Mouse (Mus musculus) brain, embryonic 14.5 days (tissue): ENCODE results near the gene Pip4k2a. TPM values are rescaled to one million over a fixed set of nuclear protein-coding genes. Genes with fewer than 3 reads are reported as not detected.
A peak's percentile ranks its signal among the peaks of the same experiment; 100 is the strongest.

Experiments
- DNase-seq: peaks from one replicate; pipeline ENCODE4 v3.0.0-alpha.2; 2011; ENCODE audit warnings: low read depth
- CTCF ChIP-seq: fragments of 200-500 bp; IDR thresholded peaks from 2 replicates; pipeline ENCODE4 v1.5.1; 2012; ENCODE audit warnings: inconsistent platforms, mild to moderate bottlenecking, moderate library complexity, borderline replicate concordance; ENCODE audit not compliant: insufficient read depth, insufficient read length; ENCODE audit errors: extremely low read depth
- POLR2A ChIP-seq: fragments of 200-500 bp; IDR thresholded peaks from 2 replicates; pipeline ENCODE4 v1.6.1; 2012; ENCODE audit warnings: mild to moderate bottlenecking, inconsistent platforms, borderline replicate concordance; ENCODE audit not compliant: poor library complexity, insufficient read depth, insufficient read length, severe bottlenecking; ENCODE audit errors: extremely low read depth
- polyA plus RNA-seq: library from polyadenylated mRNA; depleted of rRNA; stranded (reverse); fragments of >200 nt; gene quantifications from 2 replicates; pipeline ENCODE4 v1.2.3, GENCODE M21; 2012

Pip4k2a gene
- polyA plus RNA-seq, 1 experiment, result 17.9 TPM

GRCm38 (mm10) chr2:18835266-18835908 lies 162.5 kb downstream of the Pip4k2a start:
- no peak for DNase-seq

GRCm38 (mm10) chr2:18833024-18833590 lies 164.8 kb downstream of the Pip4k2a start:
- DNase-seq, result no peak
- TF ChIP-seq POLR2A (no peak), CTCF (no peak)

More at GRCm38 (mm10) chr2:18835266-18835908, 162.5 kb downstream of the Pip4k2a start:
- TF ChIP-seq POLR2A, result no peak
- TF ChIP-seq CTCF, result no peak

GRCm38 (mm10) chr2:18831031-18831774 lies 166.7 kb downstream of the Pip4k2a start:
- TF ChIP-seq CTCF (no peak), POLR2A (no peak)
- no peak for DNase-seq

- peak; percentile 78 for DNase-seq
Observed at GRCm38 (mm10) chr2:18822711-18823110, 175.2 kb downstream of the Pip4k2a start.

GRCm38 (mm10) chr2:18821451-18822379 lies 176.2 kb downstream of the Pip4k2a start:
- peak; percentile 61 for DNase-seq
- no peak for TF ChIP-seq CTCF
- TF ChIP-seq POLR2A, result no peak

More at GRCm38 (mm10) chr2:18822711-18823110, 175.2 kb downstream of the Pip4k2a start:
- TF ChIP-seq POLR2A (no peak), CTCF (no peak)

- no peak for DNase-seq
- TF ChIP-seq POLR2A, result no peak
Observed at GRCm38 (mm10) chr2:18819520-18819919, 178.4 kb downstream of the Pip4k2a start.

- TF ChIP-seq CTCF (no peak), POLR2A (no peak)
- DNase-seq, result no peak
Observed at GRCm38 (mm10) chr2:18816036-18816435, 181.9 kb downstream of the Pip4k2a start.

GRCm38 (mm10) chr2:18815336-18815965 lies 182.5 kb downstream of the Pip4k2a start:
- DNase-seq, result peak; percentile 31

GRCm38 (mm10) chr2:18814447-18814804 lies 183.5 kb downstream of the Pip4k2a start:
- TF ChIP-seq POLR2A, result no peak
- TF ChIP-seq CTCF, result no peak
- no peak for DNase-seq

More at GRCm38 (mm10) chr2:18815336-18815965, 182.5 kb downstream of the Pip4k2a start:
- TF ChIP-seq CTCF, result no peak

- DNase-seq, result peak; percentile 18
- TF ChIP-seq POLR2A (no peak), CTCF (no peak)
Observed at GRCm38 (mm10) chr2:18813683-18814446, 184.1 kb downstream of the Pip4k2a start.

GRCm38 (mm10) chr2:18807961-18808360 lies 190.0 kb downstream of the Pip4k2a start:
- DNase-seq, result no peak
- no peak for TF ChIP-seq CTCF
- TF ChIP-seq POLR2A, result no peak
